Mouse (Mus musculus) large intestine, adult 2 months (tissue): ENCODE measurements around the gene Ctla4. TPM values are rescaled to one million over a fixed set of nuclear protein-coding genes. Genes with fewer than 3 reads are reported as not detected.

Source experiments
- DNase-seq: peaks from one replicate; pipeline ENCODE4 v3.0.0-alpha.2; 2012; ENCODE audit warnings: low read depth, low spot score
- WGBS: fragments of 180-500 bp; shearing (Covaris S2); methylation state at CpG from one replicate; pipeline ENCODE4 v1.1.7; 2018; 5-methylcytosine and 5-hydroxymethylcytosine counted together
- polyA plus RNA-seq: library from polyadenylated mRNA; depleted of rRNA; stranded (reverse); fragments of >200 nt; gene quantifications from 2 replicates; pipeline ENCODE4 v1.2.3, GENCODE M21; 2012

The Ctla4 gene
- polyA plus RNA-seq, 1 experiment: 0.56 TPM

GRCm38 (mm10) chr1:60862951-60863461 lies 23.8 kb upstream of the Ctla4 start:
- 43% methylated on average over 13 of the region's 13 CpGs for WGBS
- no peak for DNase-seq

DNA sequence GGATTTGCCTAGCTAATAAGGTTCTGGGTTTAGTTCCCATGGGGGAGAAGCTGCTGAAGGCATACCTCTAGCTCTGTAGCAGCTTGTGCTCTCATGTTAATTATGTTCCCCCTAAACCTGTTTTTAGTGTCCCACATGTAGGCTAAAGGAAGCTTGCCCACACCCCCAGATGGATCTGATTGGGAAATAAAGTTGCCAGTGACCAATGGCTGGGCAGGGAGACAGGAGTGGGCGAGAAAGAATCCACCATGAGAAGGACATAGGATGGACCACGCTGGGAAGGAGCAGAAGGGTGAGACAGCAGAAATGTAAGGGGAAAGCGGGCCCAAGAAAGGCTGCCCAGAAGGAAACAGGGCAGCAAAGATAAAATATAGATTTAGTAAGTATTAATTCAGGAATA lies 23.1 kb upstream of the Ctla4 start:
- no peak for DNase-seq
- 88% methylated on average over 3 of the region's 3 CpGs for WGBS

GRCm38 (mm10) chr1:60865167-60865566 lies 21.6 kb upstream of the Ctla4 start:
- 61% methylated on average over 2 of the region's 2 CpGs for WGBS
- DNase-seq: no peak

DNA sequence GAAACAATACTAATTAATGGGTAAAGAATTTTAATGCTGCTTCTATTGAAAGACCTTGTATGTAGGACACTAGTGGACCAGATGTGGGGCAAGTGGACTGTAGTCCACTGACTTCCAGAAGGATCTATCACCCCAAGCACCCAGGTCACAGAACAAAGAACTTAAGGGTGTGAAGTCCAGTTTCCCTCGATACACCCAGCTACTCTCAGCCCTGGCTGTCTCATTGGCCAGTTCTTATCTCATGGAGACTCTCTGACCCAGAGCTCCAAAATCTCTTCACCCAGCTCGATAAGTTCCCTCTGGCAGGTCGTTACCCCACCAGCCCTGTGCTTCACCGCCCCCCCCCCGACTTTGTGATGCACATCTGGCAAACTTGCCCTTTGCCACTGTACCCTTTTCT lies 20.8 kb upstream of the Ctla4 start:
- 77% methylated on average over 5 of the region's 5 CpGs for WGBS
- no peak for DNase-seq

DNA sequence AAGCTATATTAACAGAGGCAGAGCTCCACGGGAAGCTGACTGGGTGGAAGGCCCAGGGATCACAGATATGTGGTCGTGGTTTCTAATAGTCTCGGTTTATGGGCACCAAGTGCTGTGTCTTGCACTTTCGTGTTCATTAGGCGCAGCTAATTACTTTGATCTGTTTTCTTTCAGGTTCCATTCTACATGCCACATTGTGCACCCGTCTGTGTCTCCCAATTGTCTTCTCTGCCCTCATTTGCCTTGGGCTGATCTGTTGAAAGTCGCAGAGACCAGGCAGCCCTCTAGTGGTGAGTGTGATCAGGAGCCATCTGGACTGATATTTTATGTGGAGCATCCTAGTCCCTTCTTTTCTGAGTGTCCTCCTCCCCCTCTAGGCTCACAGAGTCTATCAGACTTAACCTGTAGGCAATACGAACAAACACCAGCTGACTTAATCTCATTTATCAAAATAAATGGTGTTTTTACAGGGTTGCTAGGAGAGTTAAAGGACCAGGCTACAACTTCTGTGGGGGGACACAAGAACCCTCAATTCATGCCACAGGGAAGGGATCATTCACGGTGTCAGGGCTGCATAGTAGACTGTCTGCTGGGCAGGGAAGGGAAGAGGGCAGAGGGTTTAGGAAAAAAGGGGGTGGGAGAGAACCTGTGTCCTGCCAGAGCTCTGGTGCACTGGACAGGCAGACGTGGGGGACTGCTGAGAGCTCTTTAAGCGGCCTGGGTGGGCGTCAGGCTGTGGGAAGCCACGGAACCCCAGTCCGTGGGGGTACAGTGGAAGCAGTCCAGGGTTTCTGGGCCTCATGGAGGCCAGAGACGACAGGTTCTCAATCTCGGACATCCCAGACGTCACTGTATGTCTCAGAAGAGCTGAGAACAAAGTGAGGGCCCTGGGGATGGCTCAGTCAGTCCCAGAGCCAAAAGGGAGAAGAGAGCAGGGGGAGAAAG lies 18.2 kb upstream of the Ctla4 start:
- DNase-seq: no peak
- 80% methylated on average over 17 of the region's 17 CpGs for WGBS

DNA sequence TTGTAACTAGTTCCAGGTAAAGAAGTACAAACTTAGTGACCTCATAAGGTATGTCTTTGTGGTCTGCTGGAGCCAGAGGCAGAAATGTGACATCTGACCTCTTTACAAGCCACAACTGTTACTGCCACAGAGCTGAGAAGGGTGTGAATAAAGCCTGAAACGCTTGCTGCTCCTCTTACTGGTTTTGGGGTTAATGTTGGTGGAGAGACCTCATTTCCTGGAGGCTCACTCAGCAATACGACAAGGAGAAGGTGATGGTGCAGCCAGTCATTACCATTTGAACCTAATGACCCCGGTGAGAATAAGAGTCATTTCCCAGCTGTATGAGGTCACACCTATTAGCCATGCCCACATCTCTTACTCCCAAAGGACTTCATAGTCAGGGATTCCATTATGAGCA lies 11.5 kb upstream of the Ctla4 start:
- no peak for DNase-seq

DNA sequence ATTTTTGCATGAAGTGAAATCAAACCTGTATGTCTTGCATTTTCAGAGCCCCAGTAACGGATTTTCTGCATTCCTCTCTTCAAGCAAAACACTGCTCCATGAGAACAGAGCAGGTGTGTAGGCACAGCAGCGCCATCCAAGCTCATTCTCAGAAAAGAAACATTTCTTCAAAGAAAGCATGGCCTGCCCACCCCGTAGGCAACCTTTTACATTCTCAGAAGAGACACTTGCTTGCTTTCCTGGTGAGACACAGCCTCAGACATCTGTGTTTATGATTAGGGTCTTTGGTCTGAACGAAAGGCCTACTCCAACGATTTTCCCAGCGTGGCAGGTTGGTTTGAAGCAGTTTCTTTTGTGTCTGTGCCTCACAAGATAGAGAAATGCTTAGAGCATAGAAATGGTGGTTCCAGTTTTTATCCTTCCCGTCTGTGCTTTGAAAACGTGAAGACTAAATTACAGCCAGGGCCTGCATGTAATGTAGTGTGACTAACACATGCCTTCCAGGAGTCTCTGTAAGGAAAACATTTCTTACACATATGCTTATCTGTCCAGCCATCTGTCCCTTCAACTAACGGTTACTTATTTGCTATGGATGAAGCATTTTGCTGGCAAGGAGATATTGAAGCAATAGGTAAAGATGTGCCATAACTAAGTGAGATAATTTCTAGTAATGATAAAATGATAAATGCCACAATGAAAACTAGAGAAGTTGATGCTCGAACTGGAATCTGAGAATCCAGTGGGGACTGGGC lies 6.5 kb upstream of the Ctla4 start:
- 79% methylated on average over 10 of the region's 10 CpGs for WGBS
- DNase-seq: no peak

More for the DNA sequence above, 11.5 kb upstream of the Ctla4 start:
- 40% methylated on average over 3 of the region's 3 CpGs for WGBS

DNA sequence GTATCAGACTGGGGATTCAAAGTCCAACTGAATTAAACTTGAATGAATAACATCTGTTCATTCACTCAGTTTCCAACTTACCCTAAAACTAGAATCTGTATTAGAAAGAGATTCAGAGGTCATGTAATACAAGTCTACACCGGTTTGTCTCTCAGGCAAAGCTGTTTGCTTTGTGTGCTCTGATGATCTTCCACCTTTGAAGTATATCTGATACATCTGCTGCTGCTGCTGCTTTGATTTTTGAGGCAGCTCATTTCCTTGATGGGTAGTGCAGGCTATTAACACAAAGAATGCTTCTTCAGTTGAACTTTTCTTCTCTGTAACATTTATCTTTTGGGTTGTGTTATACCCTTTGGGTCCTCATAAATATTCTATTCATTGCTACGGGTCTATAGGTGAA lies 4.0 kb upstream of the Ctla4 start:
- WGBS: 56% methylated on average over 2 of the region's 2 CpGs
- DNase-seq: no peak

DNA sequence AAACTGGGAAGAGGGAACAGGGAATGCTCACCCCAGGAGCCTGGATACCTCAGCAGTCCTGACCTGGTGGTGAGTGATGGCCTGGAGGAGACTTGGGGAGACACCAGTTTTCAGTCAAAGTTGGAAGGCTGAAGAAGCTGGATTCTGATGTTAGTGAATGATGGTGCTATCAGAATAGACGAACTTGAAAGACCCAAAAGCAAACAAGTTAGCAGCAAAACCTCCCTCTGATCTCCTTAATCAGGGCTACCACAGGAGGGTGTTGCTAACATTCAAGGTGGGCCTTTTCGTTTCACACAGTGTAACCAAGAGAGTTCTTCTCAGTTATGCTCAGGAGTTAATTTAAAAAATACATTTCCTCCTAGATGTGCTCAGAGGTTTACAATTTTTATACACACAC lies 3.5 kb upstream of the Ctla4 start:
- 74% methylated on average over 2 of the region's 2 CpGs for WGBS
- no peak for DNase-seq

- DNase-seq: no peak
- whole genome bisulfite sequencing: 66% methylated on average over 1 of the region's 1 CpGs
Observed at GRCm38 (mm10) chr1:60884611-60885010, 2.2 kb upstream of the Ctla4 start.

DNA sequence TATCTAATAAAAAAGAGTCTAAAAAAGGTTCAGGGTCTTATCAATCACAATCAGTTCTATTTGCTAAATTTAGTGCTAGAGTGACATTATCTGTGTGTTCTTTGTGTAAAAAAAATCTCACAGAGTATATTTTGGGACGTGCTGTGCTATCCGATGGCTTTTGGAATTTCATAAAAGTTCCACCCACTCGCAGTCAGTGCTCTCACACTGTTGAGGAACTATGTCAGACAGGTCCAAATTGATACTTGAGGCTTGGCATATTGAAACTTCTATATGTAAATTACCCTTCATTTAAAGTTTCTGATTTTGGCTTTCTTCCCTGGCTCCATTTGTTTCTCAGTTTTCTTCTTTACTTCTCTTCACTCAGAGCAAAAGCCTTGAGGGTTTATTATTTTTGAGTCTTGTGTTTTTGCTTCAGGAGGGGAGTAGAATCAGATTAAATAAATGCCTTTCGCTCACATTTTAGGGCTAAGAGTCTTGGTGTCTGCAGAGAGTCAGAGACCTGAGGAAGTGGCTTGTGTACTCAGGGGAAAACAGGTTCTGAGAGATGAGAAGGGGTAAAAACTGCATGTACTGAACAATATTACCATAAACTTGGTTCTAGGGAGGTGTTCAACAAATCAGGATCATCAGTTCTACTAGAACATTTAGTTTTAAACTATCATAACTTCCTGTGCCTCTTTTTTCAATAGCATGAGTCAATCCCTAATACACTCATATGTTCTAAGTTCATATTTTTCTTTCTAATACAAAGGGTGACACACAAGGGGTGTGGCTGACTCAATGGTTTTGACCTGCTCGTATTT lies 11.5 kb downstream of the Ctla4 start:
- no peak for DNase-seq
- WGBS: 75% methylated on average over 5 of the region's 5 CpGs

DNA sequence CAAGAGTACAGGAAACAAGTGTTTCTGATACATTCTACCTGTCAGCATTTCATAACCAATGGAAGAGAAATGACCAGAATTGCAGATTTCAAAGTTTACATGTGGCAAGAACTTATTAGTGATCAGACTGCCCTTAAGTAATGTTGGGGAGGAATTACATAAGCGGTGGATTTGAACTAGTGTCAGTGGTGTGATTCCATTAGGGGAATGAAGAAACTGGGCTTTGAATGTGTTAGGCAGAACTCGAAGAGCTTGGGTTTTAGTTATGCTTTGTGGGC lies 12.1 kb downstream of the Ctla4 start:
- WGBS: 89% methylated on average over 2 of the region's 2 CpGs
- DNase-seq: no peak

- DNase-seq: no peak
- 63% methylated on average over 3 of the region's 3 CpGs for WGBS
Observed at GRCm38 (mm10) chr1:60899244-60899643, 12.4 kb downstream of the Ctla4 start.

GRCm38 (mm10) chr1:60902547-60902946 lies 15.7 kb downstream of the Ctla4 start:
- 65% methylated on average over 6 of the region's 6 CpGs for WGBS
- no peak for DNase-seq

- no peak for DNase-seq
- WGBS: 85% methylated on average over 7 of the region's 7 CpGs
Observed at GRCm38 (mm10) chr1:60903126-60903525, 16.3 kb downstream of the Ctla4 start.

GRCm38 (mm10) chr1:60904456-60904978 lies 17.7 kb downstream of the Ctla4 start:
- no peak for DNase-seq
- WGBS: 94% methylated on average over 2 of the region's 2 CpGs

DNA sequence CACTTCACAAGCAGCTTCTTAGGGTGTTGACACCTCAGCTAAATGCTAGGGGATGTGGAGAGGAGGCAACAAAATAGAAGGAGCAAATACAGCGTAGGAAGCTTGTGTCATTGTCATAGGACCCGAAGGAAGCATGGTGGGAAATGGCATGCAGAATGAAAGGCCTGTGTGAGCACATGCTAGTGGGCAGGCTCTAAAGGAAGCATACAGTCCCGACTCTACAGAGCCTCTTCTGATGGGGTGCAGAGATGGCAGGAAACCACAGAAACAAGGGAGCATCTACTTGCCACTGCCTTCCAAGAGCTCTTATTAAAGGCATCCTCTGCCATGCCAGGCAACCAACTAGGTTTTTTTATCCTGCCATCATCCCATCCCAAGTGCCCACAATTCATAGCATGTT lies 20.7 kb downstream of the Ctla4 start:
- 83% methylated on average over 3 of the region's 3 CpGs for WGBS
- no peak for DNase-seq

DNA sequence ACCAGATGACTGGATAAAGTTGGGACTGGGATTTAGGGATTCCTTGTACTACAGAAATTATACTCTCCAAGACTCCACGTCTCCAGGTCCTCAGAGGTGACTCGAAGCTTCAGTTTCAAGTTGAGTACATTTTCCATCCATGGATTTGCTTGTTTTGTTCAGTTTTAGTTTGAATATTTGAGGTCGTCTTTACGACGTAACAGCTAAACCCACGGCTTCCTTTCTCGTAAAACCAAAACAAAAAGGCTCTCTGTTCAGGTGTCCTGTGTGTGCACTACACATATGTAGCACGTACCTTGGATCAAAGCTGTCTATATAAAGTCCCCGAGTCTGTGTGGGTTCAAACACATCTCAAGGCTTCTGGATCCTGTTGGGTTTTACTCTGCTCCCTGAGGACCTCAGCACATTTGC lies 22.0 kb downstream of the Ctla4 start:
- 39% methylated on average over 9 of the region's 9 CpGs for WGBS
- no peak for DNase-seq

DNA sequence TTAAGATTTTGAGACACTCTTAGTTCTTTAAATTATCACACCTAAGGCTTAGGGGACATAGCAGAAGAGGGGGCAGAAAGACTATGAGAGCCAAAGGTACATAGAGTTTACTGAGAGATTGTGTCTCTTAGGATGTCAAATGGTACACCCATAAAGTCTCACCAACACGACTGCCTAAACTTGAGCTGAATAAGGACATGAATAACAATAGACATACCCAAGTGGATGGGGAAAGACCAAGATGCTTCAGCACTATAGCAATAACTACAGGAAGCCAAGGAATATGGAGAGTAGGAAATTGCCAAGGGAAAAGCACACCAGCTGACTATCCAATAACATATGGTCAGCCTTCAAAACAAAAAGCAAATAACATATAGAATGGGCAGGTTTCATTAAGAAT lies 22.9 kb downstream of the Ctla4 start:
- no peak for DNase-seq
- 56% methylated on average over 1 of the region's 1 CpGs for WGBS

GRCm38 (mm10) chr1:60910796-60911195 lies 24.0 kb downstream of the Ctla4 start:
- no peak for DNase-seq
- WGBS: 68% methylated on average over 1 of the region's 1 CpGs
